ENCODE assay signal across 12 mouse cellular contexts in the genomic region with DNA sequence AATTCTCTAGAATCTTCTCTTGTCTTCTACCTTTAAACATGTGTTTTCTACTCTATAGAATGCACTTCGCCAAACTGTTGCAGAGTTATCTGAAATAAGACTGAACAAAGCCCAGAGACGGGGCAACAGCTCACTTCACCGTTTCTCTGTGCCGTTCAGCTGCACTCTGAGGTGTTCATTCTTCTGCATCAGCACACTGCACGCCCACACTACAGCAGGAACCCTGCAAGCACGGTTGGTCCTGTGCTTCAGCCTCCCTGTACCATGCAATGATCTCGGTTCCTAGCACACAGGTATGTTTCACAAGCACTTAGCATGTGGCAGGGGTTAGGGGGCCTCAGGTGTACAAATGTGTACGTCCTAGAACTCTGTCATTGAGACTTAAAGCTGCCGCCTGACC. TPM values are rescaled to one million over a fixed set of nuclear protein-coding genes. Genes with fewer than 3 reads are reported as not detected.
A peak's percentile ranks its signal among the peaks of the same experiment; 100 is the strongest.
DNase-seq lines count a peak whose midpoint lies in the region; ATAC-seq and TF ChIP-seq lines count a peak whose summit lies in the region.
"Had no signal": no experiment of that assay in that cellular context is flagged by ENCODE, and none has a peak within 500 bp of the region (broad histone marks: within the 10 kb centered on the region; RNA-seq: fewer than 3 reads in every experiment).

No protein-coding gene starts in this region.

- 45% methylated on average over 9 of the region's 9 CpGs for WGBS in kidney, embryonic 15.5 days
- WGBS in liver, postnatal 0 days (ENCODE audit: insufficient replicate concordance): 57% methylated on average over 9 of the region's 9 CpGs
- WGBS in forebrain, embryonic 10.5 days: 75% methylated on average over 9 of the region's 9 CpGs

- H3K4me3 ChIP-seq in kidney, embryonic 15.5 days (replicated peaks): no peak overlapping the region
- no peak overlapping the region for H3K4me3 ChIP-seq in liver, postnatal 0 days (ENCODE audit: low read depth, low read length)
- no peak overlapping the region for H3K4me3 ChIP-seq in forebrain, embryonic 10.5 days
- H3K4me3 ChIP-seq: hindbrain, embryonic 13.5 days had no signal

- no peak for DNase-seq in kidney, adult 8-10 months
- peak; percentile 41 for DNase-seq in thymus, postnatal 4 days
- DNase-seq in thymus, postnatal 14 days: no peak
- DNase-seq in liver, postnatal 0 days: no peak
- no peak for DNase-seq in forebrain, embryonic 10.5 days (ENCODE audit: extremely low spot score, low spot score)
- no peak for DNase-seq in adrenal gland, adult 2 months
- DNase-seq: gastrocnemius, postnatal 14 days; left cerebral cortex, postnatal 4 days; spleen, adult 18-20 months; thymus, postnatal 25 days had no signal

- peak overlapping the region; percentile 21; the same call in 1 of the 2 replicates for H3K4me2 ChIP-seq in kidney, embryonic 15.5 days
- peak overlapping the region; percentile 34; the same call in 1 of the 2 replicates for H3K4me2 ChIP-seq in liver, postnatal 0 days (ENCODE audit: low read depth, low read length)
- H3K4me2 ChIP-seq: hindbrain, embryonic 13.5 days had no signal

- no peaks in the 10 kb centered on the region; the same call in 1 of the 2 replicates for H3K9me3 ChIP-seq in kidney, embryonic 15.5 days (replicated peaks)
- no peaks in the 10 kb centered on the region for H3K9me3 ChIP-seq in liver, postnatal 0 days (ENCODE audit: low read length)
- peaks cover 8% of the 10 kb centered on the region; the same call in 1 of the 2 replicates for H3K9me3 ChIP-seq in forebrain, embryonic 10.5 days

- no peak overlapping the region for H3K9ac ChIP-seq in kidney, embryonic 15.5 days
- H3K9ac ChIP-seq in liver, postnatal 0 days (replicated peaks): no peak overlapping the region
- H3K9ac ChIP-seq: hindbrain, embryonic 13.5 days had no signal

- H3K36me3 ChIP-seq in kidney, embryonic 15.5 days: no peaks in the 10 kb centered on the region
- H3K36me3 ChIP-seq in liver, postnatal 0 days (replicated peaks; ENCODE audit: insufficient read depth, low read length): no peaks in the 10 kb centered on the region
- H3K36me3 ChIP-seq in forebrain, embryonic 10.5 days (replicated peaks): no peaks in the 10 kb centered on the region
- H3K36me3 ChIP-seq: hindbrain, embryonic 13.5 days had no signal

- TF ChIP-seq EP300 in liver, postnatal 0 days (IDR thresholded peaks at IDR 0.05; ENCODE audit: low read depth): no peak

- peaks cover 18% of the 10 kb centered on the region for H3K4me1 ChIP-seq in kidney, embryonic 15.5 days
- H3K4me1 ChIP-seq in liver, postnatal 0 days (ENCODE audit: insufficient read depth): peaks cover 14% of the 10 kb centered on the region
- H3K4me1 ChIP-seq in forebrain, embryonic 10.5 days: peaks cover 17% of the 10 kb centered on the region

- TF ChIP-seq CTCF in liver, postnatal 0 days (IDR thresholded peaks at IDR 0.05; ENCODE audit: low read depth): no peak

- no peaks in the 10 kb centered on the region for H3K27me3 ChIP-seq in kidney, embryonic 15.5 days
- no peaks in the 10 kb centered on the region for H3K27me3 ChIP-seq in liver, postnatal 0 days (ENCODE audit: insufficient read depth, low read length)
- H3K27me3 ChIP-seq in forebrain, embryonic 10.5 days (ENCODE audit: poor library complexity, severe bottlenecking): no peaks in the 10 kb centered on the region
- H3K27me3 ChIP-seq: hindbrain, embryonic 13.5 days had no signal

- peak; percentile 68; the same call in 1 of the 2 replicates for ATAC-seq in kidney, embryonic 15.5 days (replicated peaks; ENCODE audit: low FRiP score)
- ATAC-seq in liver, postnatal 0 days: no peak

- H3K27ac ChIP-seq in kidney, embryonic 15.5 days: peak overlapping the region; percentile 59
- H3K27ac ChIP-seq in liver, postnatal 0 days (ENCODE audit: low read depth): peak overlapping the region; percentile 57; the same call in 1 of the 2 replicates
- H3K27ac ChIP-seq in forebrain, embryonic 10.5 days: no peak overlapping the region
- H3K27ac ChIP-seq: hindbrain, embryonic 13.5 days had no signal

RNA-seq across cellular contexts. Expression of a gene that starts 32.9 kb away (rescaled TPM):
- polyA plus RNA-seq in kidney, embryonic 15.5 days (2015; fragmentation: Nextera tagmentation; extraction: Ambion mirVana): 5.4 TPM in 2 replicates
- polyA plus RNA-seq in liver, postnatal 0 days (2015; fragmentation: Nextera tagmentation; extraction: Ambion mirVana): 1.8 TPM in 2 replicates
- polyA plus RNA-seq in forebrain, embryonic 10.5 days (2016; fragmentation: Nextera tagmentation; extraction: Ambion mirVana): 4.4 and 5.2 TPM in 2 replicates
- total RNA-seq in adrenal gland, adult 2 months (2021): 10 to 100 TPM; 20.6 to 20.9 TPM
- 6.9 and 8.6 TPM in 2 replicates for polyA plus RNA-seq in adrenal gland, adult 2 months (2012; rRNA removed)
